Mouse (Mus musculus): ENCODE data around the gene Tagln2.

Gene Tagln2

GRCm38 (mm10) chr1:172499765-172500441, at the start of gene Tagln2:
Gene Tagln2, plus strand, starts transcription at chr1:172500047.
- peak; percentile 72 for DNase-seq (ENCODE audit: low read depth, low spot score)

- no peak for DNase-seq (ENCODE audit: low read depth, low spot score)
These were observed 49.6 kb upstream of the Tagln2 start for GRCm38 (mm10) chr1:172450226-172450625.

- no peak for DNase-seq (ENCODE audit: low read depth, low spot score)
These were observed 48.9 kb upstream of the Tagln2 start for GRCm38 (mm10) chr1:172450848-172451470.

- no peak for DNase-seq (ENCODE audit: low read depth, low spot score)
These were observed 46.9 kb upstream of the Tagln2 start for GRCm38 (mm10) chr1:172452911-172453310.

- no peak for DNase-seq (ENCODE audit: low read depth, low spot score)
These were observed 46.0 kb upstream of the Tagln2 start for GRCm38 (mm10) chr1:172453810-172454209.

GRCm38 (mm10) chr1:172455416-172455815, 44.4 kb upstream of the Tagln2 start:
- DNase-seq (ENCODE audit: low read depth, low spot score), result no peak

GRCm38 (mm10) chr1:172456001-172456677, 43.7 kb upstream of the Tagln2 start:
- no peak for DNase-seq (ENCODE audit: low read depth, low spot score)

GRCm38 (mm10) chr1:172457196-172457595, 42.7 kb upstream of the Tagln2 start:
- no peak for DNase-seq (ENCODE audit: low read depth, low spot score)

GRCm38 (mm10) chr1:172458041-172458440, 41.8 kb upstream of the Tagln2 start:
- DNase-seq (ENCODE audit: low read depth, low spot score), result no peak

GRCm38 (mm10) chr1:172461602-172462001, 38.2 kb upstream of the Tagln2 start:
- DNase-seq (ENCODE audit: low read depth, low spot score), result no peak

GRCm38 (mm10) chr1:172462534-172462933, 37.3 kb upstream of the Tagln2 start:
- no peak for DNase-seq (ENCODE audit: low read depth, low spot score)

- DNase-seq (ENCODE audit: low read depth, low spot score), result no peak
These were observed 36.2 kb upstream of the Tagln2 start for GRCm38 (mm10) chr1:172463387-172464333.

- DNase-seq (ENCODE audit: low read depth, low spot score), result no peak
These were observed 31.5 kb upstream of the Tagln2 start for GRCm38 (mm10) chr1:172468301-172468877.

- no peak for DNase-seq (ENCODE audit: low read depth, low spot score)
These were observed 30.5 kb upstream of the Tagln2 start for GRCm38 (mm10) chr1:172469373-172469772.

GRCm38 (mm10) chr1:172469810-172470448, 29.9 kb upstream of the Tagln2 start:
- no peak for DNase-seq (ENCODE audit: low read depth, low spot score)

GRCm38 (mm10) chr1:172472909-172473308, 26.9 kb upstream of the Tagln2 start:
- DNase-seq (ENCODE audit: low read depth, low spot score), result no peak

GRCm38 (mm10) chr1:172474196-172474595, 25.7 kb upstream of the Tagln2 start:
- no peak for DNase-seq (ENCODE audit: low read depth, low spot score)

- no peak for DNase-seq (ENCODE audit: low read depth, low spot score)
These were observed 24.6 kb upstream of the Tagln2 start, which contains the start of gene Slamf9 for GRCm38 (mm10) chr1:172475054-172475741. Gene Slamf9, plus strand, starts transcription at chr1:172475358.

- no peak for DNase-seq (ENCODE audit: low read depth, low spot score)
These were observed 21.8 kb upstream of the Tagln2 start for GRCm38 (mm10) chr1:172478020-172478419.

- DNase-seq (ENCODE audit: low read depth, low spot score), result no peak
These were observed 19.5 kb upstream of the Tagln2 start for GRCm38 (mm10) chr1:172480376-172480775.
